Mouse (Mus musculus) intestine, embryonic 16.5 days (tissue): ENCODE data around the gene Eif5b. TPM values are rescaled to one million over a fixed set of nuclear protein-coding genes. Genes with fewer than 3 reads are reported as not detected.
A peak's percentile ranks its signal among the peaks of the same experiment; 100 is the strongest.
"Not testable (repeated sequence)": the region's sequence is repeated elsewhere in the genome, so short reads cannot be mapped to it uniquely, and the experiment has no call there.

ENCODE experiments used
- ATAC-seq: fragments of 200-750 bp; cut with Nextera tagmentation; 2 replicates; pipeline ENCODE4 v1.8.0; 2017; ENCODE audit warnings: moderate TSS enrichment, moderate library complexity
- H3K27ac ChIP-seq: fragments of 300-500 bp; sonication (generic); 2 replicates; pipeline ENCODE4 v1.5.1; 2014; ENCODE audit warnings: mild to moderate bottlenecking, low read length
- H3K27me3 ChIP-seq: fragments of 300-500 bp; sonication (generic); replicated peaks from 2 replicates; pipeline ENCODE4 v1.6.1; 2014; ENCODE audit warnings: low read length, control low read depth, mixed read lengths; ENCODE audit not compliant: control insufficient read depth, insufficient read depth
- H3K36me3 ChIP-seq: fragments of 300-500 bp; sonication (generic); 2 replicates; pipeline ENCODE4 v1.6.1; 2014; ENCODE audit warnings: low read length, control low read depth; ENCODE audit not compliant: control insufficient read depth, insufficient read depth
- H3K4me1 ChIP-seq: fragments of 300-500 bp; sonication (generic); 2 replicates; pipeline ENCODE4 v1.6.1; 2014; ENCODE audit warnings: low read length, control low read depth, mixed read lengths; ENCODE audit not compliant: control insufficient read depth, insufficient read depth
- H3K4me2 ChIP-seq: fragments of 300-500 bp; sonication (generic); 2 replicates; pipeline ENCODE4 v1.6.1; 2014; ENCODE audit warnings: low read depth, low read length, control low read depth
- H3K4me3 ChIP-seq: fragments of 300-500 bp; sonication (generic); 2 replicates; pipeline ENCODE4 v1.5.1; 2014; ENCODE audit warnings: mild to moderate bottlenecking, low read length
- H3K9ac ChIP-seq: fragments of 300-500 bp; sonication (generic); 2 replicates; pipeline ENCODE4 v1.6.1; 2014; ENCODE audit warnings: low read depth, low read length
- H3K9me3 ChIP-seq: fragments of 300-500 bp; sonication (generic); 2 replicates; pipeline ENCODE4 v1.6.1; 2016; ENCODE audit warnings: low read length, control low read depth; ENCODE audit not compliant: control insufficient read depth
- WGBS: fragments of 180-500 bp; shearing (Covaris S2); extraction: QIAGEN DNeasy Blood & Tissue Kit; methylation state at CpG from one replicate; pipeline ENCODE4 v1.1.7; 2014; 5-methylcytosine and 5-hydroxymethylcytosine counted together
- polyA plus RNA-seq: library from polyadenylated mRNA; unstranded; fragments of >200 nt; fragmentation: Nextera tagmentation; extraction: Ambion mirVana; gene quantifications from 2 replicates; pipeline ENCODE4 v1.2.1, GENCODE M21; 2015

Gene Eif5b
- polyA plus RNA-seq, 1 experiment from 2014 or later: 21.1 TPM

GRCm38 (mm10) chr1:37968746-37969145 lies 29.1 kb upstream of the Eif5b start:
- Histone ChIP-seq H3K36me3 (no peaks in the 10 kb centered on the region), H3K4me1 (no peaks in the 10 kb centered on the region), H3K4me3 (no peak overlapping the region), H3K27me3 (no peaks in the 10 kb centered on the region), H3K27ac (no peak overlapping the region), H3K4me2 (no peak overlapping the region), H3K9me3 (no peaks in the 10 kb centered on the region), H3K9ac (no peak overlapping the region)
- 76% methylated on average over 6 of the region's 6 CpGs for WGBS
- ATAC-seq: no peak

- no peak for ATAC-seq
- WGBS: 54% methylated on average over 4 of the region's 4 CpGs
Observed at GRCm38 (mm10) chr1:37971520-37971919, 26.3 kb upstream of the Eif5b start.

GRCm38 (mm10) chr1:37976666-37977065 lies 21.1 kb upstream of the Eif5b start:
- H3K36me3 ChIP-seq, H3K27me3 ChIP-seq, H3K9me3 ChIP-seq, H3K27ac ChIP-seq, ATAC-seq, H3K4me1 ChIP-seq, H3K4me3 ChIP-seq, H3K4me2 ChIP-seq, H3K9ac ChIP-seq: not testable (repeated sequence)
- 74% methylated on average over 9 of the region's 9 CpGs for WGBS

More at GRCm38 (mm10) chr1:37971520-37971919, 26.3 kb upstream of the Eif5b start:
- Histone ChIP-seq H3K4me3 (no peak overlapping the region), H3K4me1 (no peaks in the 10 kb centered on the region), H3K27ac (no peak overlapping the region), H3K36me3 (no peaks in the 10 kb centered on the region), H3K27me3 (no peaks in the 10 kb centered on the region), H3K9me3 (no peaks in the 10 kb centered on the region), H3K9ac (no peak overlapping the region), H3K4me2 (no peak overlapping the region)

GRCm38 (mm10) chr1:37977303-37977702 lies 20.5 kb upstream of the Eif5b start:
- no peak overlapping the region for H3K9ac ChIP-seq
- H3K4me3 ChIP-seq: no peak overlapping the region
- H3K9me3 ChIP-seq: no peaks in the 10 kb centered on the region
- no peak overlapping the region for H3K4me2 ChIP-seq
- no peak overlapping the region for H3K27ac ChIP-seq
- ATAC-seq: no peak
- no peaks in the 10 kb centered on the region for H3K36me3 ChIP-seq
- 87% methylated on average over 7 of the region's 7 CpGs for WGBS
- H3K4me1 ChIP-seq: no peaks in the 10 kb centered on the region
- H3K27me3 ChIP-seq: no peaks in the 10 kb centered on the region

GRCm38 (mm10) chr1:37984326-37984725 lies 13.5 kb upstream of the Eif5b start:
- no peak overlapping the region for H3K4me2 ChIP-seq
- no peaks in the 10 kb centered on the region for H3K27me3 ChIP-seq
- no peak overlapping the region for H3K27ac ChIP-seq
- 89% methylated on average over 1 of the region's 1 CpGs for WGBS
- no peak overlapping the region for H3K4me3 ChIP-seq
- no peaks in the 10 kb centered on the region for H3K4me1 ChIP-seq
- H3K9me3 ChIP-seq: no peaks in the 10 kb centered on the region
- H3K36me3 ChIP-seq: peaks cover 13% of the 10 kb centered on the region
- H3K9ac ChIP-seq: no peak overlapping the region
- no peak for ATAC-seq

GRCm38 (mm10) chr1:37985764-37986323 lies 12.0 kb upstream of the Eif5b start:
- peaks cover 16% of the 10 kb centered on the region for H3K36me3 ChIP-seq
- H3K4me1 ChIP-seq: no peaks in the 10 kb centered on the region
- H3K27me3 ChIP-seq: no peaks in the 10 kb centered on the region
- no peak for ATAC-seq
- no peak overlapping the region for H3K4me2 ChIP-seq
- 84% methylated on average over 9 of the region's 9 CpGs for WGBS
- H3K27ac ChIP-seq: no peak overlapping the region
- no peak overlapping the region for H3K4me3 ChIP-seq
- H3K9ac ChIP-seq: no peak overlapping the region
- H3K9me3 ChIP-seq: no peaks in the 10 kb centered on the region

GRCm38 (mm10) chr1:37987856-37988255 lies 10.0 kb upstream of the Eif5b start:
- H3K4me2 ChIP-seq: no peak overlapping the region
- H3K9me3 ChIP-seq: no peaks in the 10 kb centered on the region
- no peak overlapping the region for H3K9ac ChIP-seq
- H3K27ac ChIP-seq: no peak overlapping the region
- no peaks in the 10 kb centered on the region for H3K4me1 ChIP-seq
- WGBS: 77% methylated on average over 5 of the region's 5 CpGs
- no peak for ATAC-seq
- peaks cover 23% of the 10 kb centered on the region for H3K36me3 ChIP-seq
- H3K27me3 ChIP-seq: no peaks in the 10 kb centered on the region
- no peak overlapping the region for H3K4me3 ChIP-seq

- 44% methylated on average over 3 of the region's 3 CpGs for whole genome bisulfite sequencing
- Histone ChIP-seq H3K9ac (peak overlapping the region; percentile 79), H3K4me2 (peak overlapping the region; percentile 78), H3K27ac (peak overlapping the region; percentile 92; the same call in 1 of the 2 replicates), H3K36me3 (peaks cover 13% of the 10 kb centered on the region), H3K9me3 (no peaks in the 10 kb centered on the region), H3K4me1 (peaks cover 17% of the 10 kb centered on the region), H3K27me3 (no peaks in the 10 kb centered on the region), H3K4me3 (peak overlapping the region; percentile 94)
- ATAC-seq: no peak
Observed at GRCm38 (mm10) chr1:37996226-37996625, 1.6 kb upstream of the Eif5b start.

GRCm38 (mm10) chr1:37996877-37997484 lies 829 bp upstream of the Eif5b start:
- Histone ChIP-seq H3K27ac (peak overlapping the region; percentile 92), H3K4me3 (peak overlapping the region; percentile 94), H3K27me3 (no peaks in the 10 kb centered on the region), H3K4me1 (peaks cover 17% of the 10 kb centered on the region), H3K4me2 (peak overlapping the region; percentile 78), H3K9me3 (no peaks in the 10 kb centered on the region), H3K9ac (peak overlapping the region; percentile 95), H3K36me3 (peaks cover 9% of the 10 kb centered on the region; the same call in 1 of the 2 replicates)
- peak; percentile 94 for ATAC-seq
- under 1% methylated on average over 42 of the region's 42 CpGs for WGBS
